Mouse (Mus musculus): ENCODE measurements around the gene Dhx16. TPM values are rescaled to one million over a fixed set of nuclear protein-coding genes. Genes with fewer than 3 reads are reported as not detected.

The Dhx16 gene
- polyA plus RNA-seq, 1 experiment from 2014 or later = 44.2 TPM

DNA sequence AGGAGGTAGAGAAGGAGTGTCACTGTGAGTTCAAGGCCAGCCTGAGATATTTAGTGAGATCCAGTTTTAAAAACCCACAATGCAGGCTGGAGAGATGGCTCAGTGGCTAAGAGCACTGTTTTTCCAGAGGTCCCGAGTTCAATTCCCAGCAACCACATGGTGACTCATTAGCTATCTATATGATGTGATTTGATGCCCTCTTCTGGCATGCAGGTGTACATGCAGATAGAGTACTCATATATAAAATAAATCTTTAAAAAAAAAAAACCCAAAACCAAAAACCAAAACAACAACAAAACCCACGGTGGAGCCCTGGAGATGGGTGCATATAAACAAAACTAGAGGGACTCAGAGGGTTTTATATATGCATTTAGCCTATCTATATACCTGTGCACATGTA, 28.0 kb downstream of the Dhx16 start:
- Histone ChIP-seq H3K27ac (no peak overlapping the region), H3K36me3 (peaks cover 17% of the 10 kb centered on the region), H3K4me1 (replicated peaks) (peaks cover 13% of the 10 kb centered on the region), H3K9me3 (no peaks in the 10 kb centered on the region), H3K4me3 (replicated peaks) (no peak overlapping the region), H3K27me3 (replicated peaks) (no peaks in the 10 kb centered on the region), H3K4me2 (replicated peaks) (no peak overlapping the region), H3K9ac (no peak overlapping the region)
- ATAC-seq = no peak
- WGBS = 72% methylated on average over 2 of the region's 2 CpGs

- Histone ChIP-seq H3K27ac (peak overlapping the region; percentile 60), H3K4me1 (replicated peaks) (peaks cover 13% of the 10 kb centered on the region), H3K4me2 (replicated peaks) (peak overlapping the region; percentile 80), H3K4me3 (replicated peaks) (peak overlapping the region; percentile 70), H3K9me3 (no peaks in the 10 kb centered on the region), H3K27me3 (replicated peaks) (no peaks in the 10 kb centered on the region), H3K9ac (peak overlapping the region; percentile 66), H3K36me3 (peaks cover 15% of the 10 kb centered on the region)
- 16% methylated on average over 20 of the region's 20 CpGs for WGBS
- ATAC-seq = peak; percentile 63
Observed at GRCm38 (mm10) chr17:35909186-35909918, 29.7 kb downstream of the Dhx16 start.

DNA sequence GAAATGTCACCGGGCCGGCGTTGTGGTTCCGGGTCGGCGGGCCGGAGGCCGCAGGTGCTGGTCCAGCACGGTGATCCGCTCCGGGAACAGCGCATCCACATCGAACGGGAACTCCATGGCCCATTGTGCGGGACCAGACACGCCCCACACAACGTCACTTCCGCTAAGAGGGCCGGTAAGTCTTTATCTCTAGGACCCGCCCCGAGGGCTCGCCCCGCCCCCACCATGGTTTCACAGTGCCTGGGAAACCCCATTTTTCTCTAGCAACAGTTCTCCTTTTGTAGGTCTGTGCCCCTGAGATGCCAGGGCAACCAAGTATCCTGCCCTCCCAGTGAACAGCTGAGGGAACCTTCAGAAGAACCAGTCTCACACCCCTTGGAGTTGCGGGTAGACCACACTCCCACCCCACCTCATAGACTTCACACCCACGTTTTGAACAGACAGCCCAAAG, 30.3 kb downstream of the Dhx16 start, which contains the start of gene Atat1:
TSS of gene Atat1 (minus strand) at position 157 of the 451 bp plus-strand sequence.
- Histone ChIP-seq H3K36me3 (peaks cover 12% of the 10 kb centered on the region; the same call in 1 of the 2 replicates), H3K9ac (peak within 1 kb of the TSS; percentile 66), H3K4me1 (replicated peaks) (peaks cover 13% of the 10 kb centered on the region), H3K9me3 (no peaks in the 10 kb centered on the region), H3K27me3 (replicated peaks) (no peaks in the 10 kb centered on the region), H3K27ac (peak within 1 kb of the TSS; percentile 73), H3K4me3 (replicated peaks) (peak within 1 kb of the TSS; percentile 70), H3K4me2 (replicated peaks) (peak within 1 kb of the TSS; percentile 80)
- ATAC-seq = peak; percentile 93
- WGBS = 3% methylated on average over 25 of the region's 25 CpGs

DNA sequence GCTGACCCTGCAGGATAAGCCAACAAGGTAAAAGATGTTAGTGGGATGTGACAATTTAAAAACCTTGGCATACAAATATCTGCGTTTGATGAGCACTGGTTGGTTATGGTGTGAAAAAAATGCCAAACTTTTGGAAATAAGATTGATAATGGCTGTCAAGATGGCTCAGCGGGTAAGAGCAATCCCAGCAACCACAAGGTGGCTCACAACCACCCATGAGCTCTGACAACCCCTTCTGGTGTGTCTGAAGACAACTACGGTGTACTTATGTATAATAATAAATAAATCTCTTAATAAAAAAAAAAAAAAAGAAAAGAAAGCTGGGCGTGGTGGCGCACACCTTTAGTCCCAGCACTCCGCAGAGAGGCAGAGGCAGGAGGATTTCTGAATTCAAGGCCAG, 35.4 kb downstream of the Dhx16 start:
- Histone ChIP-seq H3K36me3 (peaks cover 3% of the 10 kb centered on the region; the same call in 1 of the 2 replicates), H3K9ac (0 out of 2 replicates have a peak overlapping the region, but pooled peaks have one; percentile 56), H3K4me2 (replicated peaks) (peak overlapping the region; percentile 66), H3K9me3 (no peaks in the 10 kb centered on the region), H3K4me3 (replicated peaks) (peak overlapping the region; percentile 65), H3K4me1 (replicated peaks) (peaks cover 12% of the 10 kb centered on the region), H3K27me3 (replicated peaks) (no peaks in the 10 kb centered on the region), H3K27ac (no peak overlapping the region)
- ATAC-seq = no peak
- WGBS = 75% methylated on average over 6 of the region's 6 CpGs

DNA sequence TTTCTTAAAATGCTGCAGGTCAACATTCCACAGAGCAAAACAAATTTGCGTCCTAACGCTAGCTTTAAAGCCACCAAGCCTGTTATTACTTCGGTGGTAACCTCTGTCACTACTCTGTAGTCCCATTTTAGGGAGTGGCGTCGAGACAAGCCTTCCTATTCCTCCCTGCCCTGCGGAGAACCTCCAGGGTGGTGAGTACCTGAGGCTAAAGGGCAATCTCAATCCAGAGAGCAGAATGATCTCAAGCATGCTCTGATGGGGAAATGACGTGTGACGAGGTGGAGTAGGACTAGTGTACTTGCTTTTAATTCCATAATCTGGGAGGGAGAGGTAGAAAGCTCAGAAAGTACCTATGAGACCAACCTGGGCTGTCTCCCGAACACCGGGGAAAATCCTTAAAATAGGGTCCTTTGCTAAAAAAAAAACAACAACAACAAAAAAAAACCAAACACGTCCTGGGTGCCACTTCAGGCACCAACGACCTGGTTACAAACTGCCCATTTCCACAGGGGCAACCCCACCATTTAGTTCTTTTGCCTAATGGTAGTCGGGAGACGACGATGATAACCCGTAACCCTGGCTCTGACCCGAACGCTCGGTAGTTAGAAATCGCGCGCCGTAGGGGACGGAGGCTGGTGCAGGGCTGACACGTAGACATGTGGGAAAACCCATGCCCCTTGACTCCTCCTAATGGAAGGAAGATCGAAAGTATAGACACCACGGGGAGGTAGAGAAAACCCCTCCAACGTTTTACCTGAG, 36.1 kb downstream of the Dhx16 start:
- Histone ChIP-seq H3K4me2 (replicated peaks) (peak overlapping the region; percentile 66), H3K9me3 (no peaks in the 10 kb centered on the region), H3K27ac (peak overlapping the region; percentile 87), H3K36me3 (peaks cover 3% of the 10 kb centered on the region; the same call in 1 of the 2 replicates), H3K4me3 (replicated peaks) (peak overlapping the region; percentile 65), H3K27me3 (replicated peaks) (no peaks in the 10 kb centered on the region), H3K4me1 (replicated peaks) (peaks cover 18% of the 10 kb centered on the region), H3K9ac (peak overlapping the region; percentile 56)
- ATAC-seq = peak; percentile 33
- WGBS = 1% methylated on average over 28 of the region's 28 CpGs

DNA sequence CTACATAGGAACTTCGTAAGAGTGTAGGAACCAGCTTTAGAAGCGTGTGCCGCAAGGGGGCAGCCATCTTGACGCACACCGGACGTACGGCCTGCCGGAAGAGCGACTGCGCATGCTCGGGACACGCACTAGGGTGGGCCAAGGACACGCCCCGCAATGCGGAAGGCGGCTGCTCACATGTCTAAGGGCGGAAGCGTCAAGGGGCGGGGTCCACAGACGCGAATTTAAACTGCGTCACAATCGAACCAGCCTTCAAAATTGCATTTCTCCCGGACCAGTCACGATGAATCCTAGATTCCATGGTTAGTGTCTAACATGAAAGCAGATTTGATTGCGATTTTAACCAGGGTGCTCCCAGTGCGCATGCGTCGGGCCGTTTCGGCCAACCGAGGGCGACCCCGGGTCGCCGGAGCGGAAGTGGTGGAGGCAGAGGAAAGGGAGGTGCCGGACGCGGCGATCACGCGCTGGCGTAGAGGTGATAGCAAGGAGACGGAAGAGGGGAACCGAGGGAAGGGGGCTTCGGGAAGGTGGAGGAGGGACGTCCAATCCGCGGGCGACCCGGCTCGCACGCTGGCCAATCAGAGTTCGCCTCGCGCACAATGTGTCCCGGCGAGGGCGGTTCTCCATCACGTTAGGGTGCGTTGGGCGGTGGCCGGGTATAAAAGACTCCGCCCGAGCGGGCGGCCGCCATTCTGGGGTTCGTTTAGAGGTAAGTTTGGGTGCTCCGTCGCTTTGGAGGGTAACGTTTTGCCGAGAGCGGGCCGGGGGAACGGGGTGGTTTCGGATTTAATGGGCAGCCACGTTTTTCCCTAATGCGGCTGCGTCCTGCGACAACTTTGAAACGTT, 36.9 kb downstream of the Dhx16 start, which contains the start of the genes Mrps18b and Ppp1r10:
TSS of gene Mrps18b (minus strand) at position 93 of the 846 bp plus-strand sequence.
TSS of gene Ppp1r10 (plus strand) at position 138 of the 846 bp plus-strand sequence.
- peak; percentile 93 for ATAC-seq
- no peaks in the 10 kb centered on the region; the same call in 1 of the 2 replicates for H3K36me3 ChIP-seq
- H3K9me3 ChIP-seq = no peaks in the 10 kb centered on the region
- H3K27ac ChIP-seq = peak within 1 kb of the TSS; percentile 95
- H3K9ac ChIP-seq = peak within 1 kb of the TSS; percentile 86
- no peaks in the 10 kb centered on the region for H3K27me3 ChIP-seq (replicated peaks)
- under 1% methylated on average over 83 of the region's 83 CpGs for WGBS
- peaks cover 21% of the 10 kb centered on the region for H3K4me1 ChIP-seq (replicated peaks)
- H3K4me3 ChIP-seq (replicated peaks) = peak within 1 kb of the TSS; percentile 65
- peak within 1 kb of the TSS; percentile 76 for H3K4me2 ChIP-seq (replicated peaks)

DNA sequence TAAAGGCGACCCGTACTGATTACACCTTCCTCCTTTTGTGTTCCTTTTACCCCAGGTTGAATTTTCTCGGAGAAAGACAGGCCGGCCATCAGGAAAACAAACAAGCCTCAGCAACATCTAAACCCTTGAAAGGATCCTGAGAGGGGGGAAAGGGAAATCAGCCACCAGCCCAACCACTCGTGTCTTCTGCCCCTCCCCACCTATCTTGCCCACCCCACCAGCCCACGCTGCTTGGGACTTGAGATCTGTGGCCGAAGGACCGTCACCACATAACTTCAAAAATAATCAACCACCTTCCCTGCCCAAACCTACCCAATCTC, 37.5 kb downstream of the Dhx16 start:
- H3K4me3 ChIP-seq (replicated peaks) = peak overlapping the region; percentile 65
- peak overlapping the region; percentile 86 for H3K9ac ChIP-seq
- peak overlapping the region; percentile 95 for H3K27ac ChIP-seq
- WGBS = 0% methylated on average over 8 of the region's 8 CpGs
- no peaks in the 10 kb centered on the region; the same call in 1 of the 2 replicates for H3K36me3 ChIP-seq
- no peaks in the 10 kb centered on the region for H3K9me3 ChIP-seq
- H3K4me1 ChIP-seq (replicated peaks) = peaks cover 21% of the 10 kb centered on the region
- no peaks in the 10 kb centered on the region for H3K27me3 ChIP-seq (replicated peaks)
- no peak for ATAC-seq
- peak overlapping the region; percentile 76 for H3K4me2 ChIP-seq (replicated peaks)

GRCm38 (mm10) chr17:35917463-35918251, 38.0 kb downstream of the Dhx16 start:
- Histone ChIP-seq H3K9ac (peak overlapping the region; percentile 86), H3K4me3 (replicated peaks) (peak overlapping the region; percentile 65), H3K27me3 (replicated peaks) (no peaks in the 10 kb centered on the region), H3K9me3 (no peaks in the 10 kb centered on the region), H3K4me1 (replicated peaks) (peaks cover 21% of the 10 kb centered on the region), H3K4me2 (replicated peaks) (peak overlapping the region; percentile 76), H3K36me3 (no peaks in the 10 kb centered on the region; the same call in 1 of the 2 replicates), H3K27ac (peak overlapping the region; percentile 95)
- under 1% methylated on average over 13 of the region's 13 CpGs for WGBS
- ATAC-seq = no peak

DNA sequence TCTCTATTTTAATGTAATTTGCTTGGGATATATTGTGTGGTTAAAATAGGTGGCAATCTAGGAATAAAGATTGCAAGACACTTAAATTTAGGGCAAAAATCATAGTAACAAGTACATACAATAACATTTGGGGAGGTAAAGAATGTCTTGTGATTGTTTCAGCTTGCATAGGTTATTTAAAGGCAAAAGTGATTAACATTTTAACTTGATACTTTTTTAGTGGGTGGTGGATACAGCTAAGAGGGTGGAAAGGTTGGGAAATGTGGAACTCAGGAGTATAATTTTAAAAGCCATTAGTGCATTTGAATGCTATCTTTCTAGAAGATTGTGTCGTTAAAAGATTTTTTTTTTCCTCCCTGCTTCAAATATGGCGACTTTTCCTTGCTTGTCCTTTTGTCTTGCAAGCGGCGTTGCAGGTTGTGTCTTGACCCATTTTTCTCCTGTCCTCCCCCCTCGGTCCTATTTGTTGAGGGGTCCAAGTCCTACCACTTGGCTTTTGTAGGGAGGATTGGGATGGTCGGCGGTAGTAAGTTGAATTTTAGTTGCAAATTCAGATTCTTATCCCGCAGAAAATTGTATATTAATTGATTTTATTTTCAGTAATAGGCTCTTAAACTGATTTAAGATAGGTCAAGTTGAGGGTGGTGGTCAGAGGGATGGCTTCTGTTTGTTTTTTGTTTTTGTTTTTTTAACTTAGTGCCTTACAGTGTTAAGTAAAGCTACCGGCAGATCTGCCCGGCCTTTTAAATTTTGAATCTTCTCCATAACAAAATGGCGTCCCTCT, 38.8 kb downstream of the Dhx16 start:
- Histone ChIP-seq H3K27me3 (replicated peaks) (no peaks in the 10 kb centered on the region), H3K9me3 (no peaks in the 10 kb centered on the region), H3K4me1 (replicated peaks) (peaks cover 21% of the 10 kb centered on the region), H3K36me3 (0 out of 2 replicates have a peak, but pooled peaks cover 2% of the 10 kb centered on the region), H3K4me2 (replicated peaks) (peak overlapping the region; percentile 76), H3K9ac (peak overlapping the region; percentile 86), H3K27ac (peak overlapping the region; percentile 95), H3K4me3 (replicated peaks) (peak overlapping the region; percentile 65)
- ATAC-seq = no peak
- under 1% methylated on average over 11 of the region's 11 CpGs for WGBS

DNA sequence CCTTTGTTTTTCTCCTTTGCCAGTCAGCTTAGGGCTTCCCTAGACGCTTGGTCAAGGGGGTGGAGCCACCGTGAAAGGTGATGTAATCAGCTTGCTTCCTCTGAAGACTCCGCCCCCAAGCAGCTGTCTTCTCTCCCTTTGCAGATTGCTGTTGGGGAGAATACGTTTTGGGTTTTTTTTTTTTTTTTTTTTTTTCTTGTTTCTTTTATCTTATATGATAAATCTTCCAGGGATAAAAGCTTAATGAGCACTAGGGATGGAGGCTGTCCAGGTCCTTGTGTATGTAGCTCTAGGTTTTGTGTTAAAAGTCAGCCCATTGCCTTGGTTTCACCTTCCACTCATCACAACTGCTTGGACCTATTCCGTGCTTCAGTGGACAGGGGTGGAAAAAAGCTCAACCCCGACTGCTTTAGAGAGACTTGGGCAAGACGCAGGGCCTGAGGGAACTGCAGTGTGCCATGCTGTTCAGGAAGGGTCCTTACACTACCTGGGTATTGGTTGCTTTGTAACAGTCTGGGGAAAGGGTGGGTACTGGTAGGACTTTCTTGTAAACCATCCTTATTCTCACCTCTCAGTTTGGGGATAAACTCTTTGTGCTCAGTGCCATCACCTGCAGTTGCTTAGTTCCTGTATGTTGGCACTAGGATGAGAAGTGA, 39.6 kb downstream of the Dhx16 start:
- H3K27me3 ChIP-seq (replicated peaks) = no peaks in the 10 kb centered on the region
- peak overlapping the region; percentile 53 for H3K9ac ChIP-seq
- peak overlapping the region; percentile 95 for H3K27ac ChIP-seq
- peaks cover 21% of the 10 kb centered on the region for H3K4me1 ChIP-seq (replicated peaks)
- 11% methylated on average over 7 of the region's 7 CpGs for WGBS
- peak; percentile 52 for ATAC-seq
- H3K36me3 ChIP-seq = peaks cover 8% of the 10 kb centered on the region
- H3K4me3 ChIP-seq (replicated peaks) = peak overlapping the region; percentile 65
- peak overlapping the region; percentile 76 for H3K4me2 ChIP-seq (replicated peaks)
- H3K9me3 ChIP-seq = no peaks in the 10 kb centered on the region
